Mouse (Mus musculus): ENCODE measurements around the gene Clec2e. TPM values are rescaled to one million over a fixed set of nuclear protein-coding genes. Genes with fewer than 3 reads are reported as not detected.

The Clec2e gene
- polyA plus RNA-seq, 1 experiment from 2014 or later = not detected

GRCm38 (mm10) chr6:129066530-129066929, 34.2 kb downstream of the Clec2e start:
- TF ChIP-seq EP300 (IDR thresholded peaks at IDR 0.05; ENCODE audit: low read depth) (no peak), CTCF (IDR thresholded peaks at IDR 0.05; ENCODE audit: low read depth) (no peak)
- no peak for DNase-seq
- H3K27ac ChIP-seq (ENCODE audit: low read depth) = no peak overlapping the region

GRCm38 (mm10) chr6:129065857-129066256, 34.9 kb downstream of the Clec2e start:
- H3K9ac ChIP-seq (replicated peaks) = no peak overlapping the region
- H3K4me2 ChIP-seq (ENCODE audit: low read depth, low read length) = no peak overlapping the region
- no peaks in the 10 kb centered on the region for H3K36me3 ChIP-seq (replicated peaks; ENCODE audit: insufficient read depth, low read length)
- no peak overlapping the region for H3K27ac ChIP-seq (ENCODE audit: low read depth)
- TF ChIP-seq EP300 (IDR thresholded peaks at IDR 0.05; ENCODE audit: low read depth) (no peak), CTCF (IDR thresholded peaks at IDR 0.05; ENCODE audit: low read depth) (no peak)
- H3K27me3 ChIP-seq (ENCODE audit: insufficient read depth, low read length) = no peaks in the 10 kb centered on the region
- 67% methylated on average over 3 of the region's 3 CpGs for WGBS (ENCODE audit: insufficient replicate concordance)
- DNase-seq (no peak), ATAC-seq (no peak)
- H3K9me3 ChIP-seq (ENCODE audit: low read length) = no peaks in the 10 kb centered on the region
- H3K4me1 ChIP-seq (ENCODE audit: insufficient read depth) = no peaks in the 10 kb centered on the region
- no peak overlapping the region for H3K4me3 ChIP-seq (ENCODE audit: low read depth, low read length)

More at GRCm38 (mm10) chr6:129066530-129066929, 34.2 kb downstream of the Clec2e start:
- no peak overlapping the region for H3K9ac ChIP-seq (replicated peaks)
- ATAC-seq = no peak
- no peaks in the 10 kb centered on the region for H3K4me1 ChIP-seq (ENCODE audit: insufficient read depth)
- no peaks in the 10 kb centered on the region for H3K9me3 ChIP-seq (ENCODE audit: low read length)
- no peak overlapping the region for H3K4me2 ChIP-seq (ENCODE audit: low read depth, low read length)
- H3K36me3 ChIP-seq (replicated peaks; ENCODE audit: insufficient read depth, low read length) = no peaks in the 10 kb centered on the region
- no peaks in the 10 kb centered on the region for H3K27me3 ChIP-seq (ENCODE audit: insufficient read depth, low read length)
- no peak overlapping the region for H3K4me3 ChIP-seq (ENCODE audit: low read depth, low read length)

GRCm38 (mm10) chr6:129065407-129065806, 35.3 kb downstream of the Clec2e start:
- Histone ChIP-seq H3K9me3 (ENCODE audit: low read length) (no peaks in the 10 kb centered on the region), H3K4me3 (ENCODE audit: low read depth, low read length) (no peak overlapping the region), H3K27ac (ENCODE audit: low read depth) (no peak overlapping the region), H3K4me2 (ENCODE audit: low read depth, low read length) (no peak overlapping the region), H3K9ac (replicated peaks) (no peak overlapping the region), H3K27me3 (ENCODE audit: insufficient read depth, low read length) (no peaks in the 10 kb centered on the region), H3K4me1 (ENCODE audit: insufficient read depth) (no peaks in the 10 kb centered on the region), H3K36me3 (replicated peaks; ENCODE audit: insufficient read depth, low read length) (no peaks in the 10 kb centered on the region)
- DNase-seq (no peak), ATAC-seq (no peak)
- 71% methylated on average over 3 of the region's 3 CpGs for whole genome bisulfite sequencing (ENCODE audit: insufficient replicate concordance)
- TF ChIP-seq CTCF (IDR thresholded peaks at IDR 0.05; ENCODE audit: low read depth) (no peak), EP300 (IDR thresholded peaks at IDR 0.05; ENCODE audit: low read depth) (no peak)

GRCm38 (mm10) chr6:129058013-129058412, 42.7 kb downstream of the Clec2e start:
- no peak overlapping the region for H3K4me2 ChIP-seq (ENCODE audit: low read depth, low read length)
- no peak overlapping the region for H3K9ac ChIP-seq (replicated peaks)
- H3K4me3 ChIP-seq (ENCODE audit: low read depth, low read length) = no peak overlapping the region
- H3K4me1 ChIP-seq (ENCODE audit: insufficient read depth) = no peaks in the 10 kb centered on the region
- ATAC-seq (no peak), DNase-seq (no peak)
- H3K27me3 ChIP-seq (ENCODE audit: insufficient read depth, low read length) = no peaks in the 10 kb centered on the region
- TF ChIP-seq EP300 (IDR thresholded peaks at IDR 0.05; ENCODE audit: low read depth) = no peak
- TF ChIP-seq CTCF (IDR thresholded peaks at IDR 0.05; ENCODE audit: low read depth) = no peak
- no peak overlapping the region for H3K27ac ChIP-seq (ENCODE audit: low read depth)
- no peaks in the 10 kb centered on the region for H3K9me3 ChIP-seq (ENCODE audit: low read length)
- no peaks in the 10 kb centered on the region for H3K36me3 ChIP-seq (replicated peaks; ENCODE audit: insufficient read depth, low read length)

- ATAC-seq (no peak), DNase-seq (no peak)
- Histone ChIP-seq H3K36me3 (replicated peaks; ENCODE audit: insufficient read depth, low read length) (no peaks in the 10 kb centered on the region), H3K4me1 (ENCODE audit: insufficient read depth) (no peaks in the 10 kb centered on the region), H3K4me3 (ENCODE audit: low read depth, low read length) (no peak overlapping the region), H3K27me3 (ENCODE audit: insufficient read depth, low read length) (no peaks in the 10 kb centered on the region), H3K27ac (ENCODE audit: low read depth) (no peak overlapping the region), H3K9me3 (ENCODE audit: low read length) (no peaks in the 10 kb centered on the region), H3K9ac (replicated peaks) (no peak overlapping the region), H3K4me2 (ENCODE audit: low read depth, low read length) (no peak overlapping the region)
- WGBS (ENCODE audit: insufficient replicate concordance) = 79% methylated on average over 3 of the region's 3 CpGs
- TF ChIP-seq EP300 (IDR thresholded peaks at IDR 0.05; ENCODE audit: low read depth) = no peak
- no peak for TF ChIP-seq CTCF (IDR thresholded peaks at IDR 0.05; ENCODE audit: low read depth)
Measured at GRCm38 (mm10) chr6:129056237-129056636, 44.5 kb downstream of the Clec2e start.

- no peak for DNase-seq
- 66% methylated on average over 5 of the region's 5 CpGs for WGBS (ENCODE audit: insufficient replicate concordance)
Measured at GRCm38 (mm10) chr6:129051731-129052130, 49.0 kb downstream of the Clec2e start.

GRCm38 (mm10) chr6:129051086-129051485, 49.6 kb downstream of the Clec2e start:
- Histone ChIP-seq H3K9me3 (ENCODE audit: low read length) (no peaks in the 10 kb centered on the region), H3K4me1 (ENCODE audit: insufficient read depth) (peaks cover 4% of the 10 kb centered on the region; the same call in 1 of the 2 replicates), H3K4me3 (ENCODE audit: low read depth, low read length) (no peak overlapping the region), H3K9ac (replicated peaks) (no peak overlapping the region), H3K27me3 (ENCODE audit: insufficient read depth, low read length) (no peaks in the 10 kb centered on the region), H3K4me2 (ENCODE audit: low read depth, low read length) (no peak overlapping the region), H3K36me3 (replicated peaks; ENCODE audit: insufficient read depth, low read length) (no peaks in the 10 kb centered on the region), H3K27ac (ENCODE audit: low read depth) (no peak overlapping the region)
- DNase-seq = no peak
- TF ChIP-seq CTCF (IDR thresholded peaks at IDR 0.05; ENCODE audit: low read depth) (no peak), EP300 (IDR thresholded peaks at IDR 0.05; ENCODE audit: low read depth) (no peak)
- ATAC-seq = no peak
- 57% methylated on average over 3 of the region's 3 CpGs for WGBS (ENCODE audit: insufficient replicate concordance)

More at GRCm38 (mm10) chr6:129051731-129052130, 49.0 kb downstream of the Clec2e start:
- Histone ChIP-seq H3K27ac (ENCODE audit: low read depth) (no peak overlapping the region), H3K4me1 (ENCODE audit: insufficient read depth) (peaks cover 4% of the 10 kb centered on the region; the same call in 1 of the 2 replicates), H3K9me3 (ENCODE audit: low read length) (no peaks in the 10 kb centered on the region), H3K4me3 (ENCODE audit: low read depth, low read length) (no peak overlapping the region), H3K9ac (replicated peaks) (no peak overlapping the region), H3K4me2 (ENCODE audit: low read depth, low read length) (no peak overlapping the region), H3K27me3 (ENCODE audit: insufficient read depth, low read length) (no peaks in the 10 kb centered on the region), H3K36me3 (replicated peaks; ENCODE audit: insufficient read depth, low read length) (no peaks in the 10 kb centered on the region)
- no peak for ATAC-seq
- no peak for TF ChIP-seq CTCF (IDR thresholded peaks at IDR 0.05; ENCODE audit: low read depth)
- TF ChIP-seq EP300 (IDR thresholded peaks at IDR 0.05; ENCODE audit: low read depth) = no peak
